8 mouse cellular contexts compared by ENCODE assay signal in genomic region chr9:62421027-62421426, GRCm38 (mm10).
DNase-seq lines count a peak whose midpoint lies in the region; ATAC-seq and TF ChIP-seq lines count a peak whose summit lies in the region.

No protein-coding gene starts in this region.

- peaks cover 15% of the 10 kb centered on the region for H3K4me1 ChIP-seq in intestine, embryonic 15.5 days (replicated peaks)
- H3K4me1 ChIP-seq in limb, embryonic 14.5 days (ENCODE audit: control insufficient read depth, insufficient read depth, low read length), result peaks cover 6% of the 10 kb centered on the region; the same call in 1 of the 2 replicates
- H3K4me1 ChIP-seq in midbrain, embryonic 13.5 days (replicated peaks), result peaks cover 16% of the 10 kb centered on the region

- H3K9ac ChIP-seq in intestine, embryonic 15.5 days, result peak overlapping the region; percentile 42
- H3K9ac ChIP-seq in limb, embryonic 14.5 days (ENCODE audit: low read depth, low read length, severe bottlenecking), result peak overlapping the region; percentile 43
- no peak overlapping the region for H3K9ac ChIP-seq in midbrain, embryonic 13.5 days (replicated peaks)

- H3K27me3 ChIP-seq in intestine, embryonic 15.5 days (replicated peaks), result no peaks in the 10 kb centered on the region
- H3K27me3 ChIP-seq in limb, embryonic 14.5 days (ENCODE audit: control insufficient read depth, insufficient read depth, low read length), result no peaks in the 10 kb centered on the region
- H3K27me3 ChIP-seq in midbrain, embryonic 13.5 days, result no peaks in the 10 kb centered on the region

- peak overlapping the region; percentile 69 for H3K4me2 ChIP-seq in intestine, embryonic 15.5 days (replicated peaks)
- H3K4me2 ChIP-seq in limb, embryonic 14.5 days (replicated peaks; ENCODE audit: low read depth, low read length, severe bottlenecking), result peak overlapping the region; percentile 49
- peak overlapping the region; percentile 28 for H3K4me2 ChIP-seq in midbrain, embryonic 13.5 days (replicated peaks)

- DNase-seq in left cerebral cortex, adult 18-20 months (ENCODE audit: low spot score in 2 of 2), result peak; percentile 56 to 62
- DNase-seq in left cerebral cortex, adult 11 months (ENCODE audit: low spot score), result no peak
- DNase-seq in embryo, embryonic 10.5 days (ENCODE audit: low spot score), result peak; percentile 86
- DNase-seq in heart, adult 11 months, result peak; percentile 100
- peak; percentile 83 for DNase-seq in limb, embryonic 14.5 days (ENCODE audit: low spot score)
- peak; percentile 70 to 78 for DNase-seq in spleen, postnatal 4 days (ENCODE audit: low spot score in 2 of 2)

- H3K9me3 ChIP-seq in intestine, embryonic 15.5 days, result no peaks in the 10 kb centered on the region
- 0 out of 2 replicates have a peak, but pooled peaks cover 4% of the 10 kb centered on the region for H3K9me3 ChIP-seq in limb, embryonic 14.5 days (ENCODE audit: control insufficient read depth, low read length)
- H3K9me3 ChIP-seq in midbrain, embryonic 13.5 days, result no peaks in the 10 kb centered on the region

- H3K36me3 ChIP-seq in intestine, embryonic 15.5 days, result no peaks in the 10 kb centered on the region
- peaks cover 3% of the 10 kb centered on the region; the same call in 1 of the 2 replicates for H3K36me3 ChIP-seq in limb, embryonic 14.5 days (ENCODE audit: control insufficient read depth, insufficient read depth, low read length)
- peaks cover 45% of the 10 kb centered on the region for H3K36me3 ChIP-seq in midbrain, embryonic 13.5 days

- H3K4me3 ChIP-seq in intestine, embryonic 15.5 days (replicated peaks), result peak overlapping the region; percentile 34
- peak overlapping the region; percentile 25 for H3K4me3 ChIP-seq in limb, embryonic 14.5 days (replicated peaks; ENCODE audit: low read length)
- no peak overlapping the region for H3K4me3 ChIP-seq in midbrain, embryonic 13.5 days (replicated peaks)

- TF ChIP-seq POLR2A in limb, embryonic 14.5 days (IDR thresholded peaks at IDR 0.05; ENCODE audit: borderline replicate concordance, extremely low read depth, insufficient read depth, insufficient read length), result no peak

- H3K27ac ChIP-seq in intestine, embryonic 15.5 days, result peak overlapping the region; percentile 44
- H3K27ac ChIP-seq in limb, embryonic 14.5 days (replicated peaks; ENCODE audit: low read depth, low read length), result no peak overlapping the region
- H3K27ac ChIP-seq in midbrain, embryonic 13.5 days, result no peak overlapping the region

- peak; percentile 86 for ATAC-seq in intestine, embryonic 15.5 days
- ATAC-seq in limb, embryonic 14.5 days (ENCODE audit: low FRiP score, low read depth), result peak; percentile 76
- peak; percentile 51; the same call in 1 of the 2 replicates for ATAC-seq in midbrain, embryonic 13.5 days

- WGBS in intestine, embryonic 15.5 days, result 5% methylated on average over 13 of the region's 13 CpGs
- WGBS in limb, embryonic 14.5 days, result 3% methylated on average over 13 of the region's 13 CpGs
- WGBS in midbrain, embryonic 13.5 days, result 1% methylated on average over 13 of the region's 13 CpGs
